Mouse (Mus musculus): Measurements from ENCODE around the gene Pskh1. TPM values are rescaled to one million over a fixed set of nuclear protein-coding genes. Genes with fewer than 3 reads are reported as not detected.

Pskh1 gene
- total and polyA plus RNA-seq, 3 experiments, result 12.9 to 26.2 TPM; not detected in 1

DNA sequence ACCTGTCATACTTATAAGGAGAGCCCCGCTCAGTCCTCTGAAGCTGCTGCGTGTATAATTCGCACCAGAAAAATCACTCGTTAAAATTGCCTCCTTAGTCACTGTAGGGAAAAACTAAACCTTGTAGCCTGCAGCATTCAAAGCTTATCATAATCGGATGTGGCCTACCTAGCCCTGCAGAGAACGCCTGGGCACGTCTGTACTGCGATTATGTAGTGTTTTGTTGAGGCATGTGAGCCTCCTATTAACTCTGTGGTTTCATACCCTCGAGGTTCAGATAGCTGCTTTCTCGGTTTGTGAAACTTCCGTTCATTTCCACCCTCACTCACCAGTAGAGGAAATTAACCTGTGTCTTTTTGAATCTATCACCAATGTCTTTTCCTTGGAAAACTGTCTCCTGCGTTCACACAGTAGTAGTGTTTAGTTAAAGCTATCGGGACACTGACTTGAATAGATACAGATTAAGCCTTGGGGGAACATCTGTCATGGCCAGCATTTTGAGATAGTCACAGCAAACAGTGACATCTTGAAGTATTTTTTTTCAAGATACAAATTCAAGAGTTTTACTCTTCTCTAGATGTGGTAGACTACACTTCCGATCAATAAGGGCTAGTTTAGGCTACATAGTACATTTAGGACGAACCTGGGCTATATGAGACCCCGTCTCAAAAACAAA is 838 bp downstream of the Pskh1 start (continued):
- no peak for TF ChIP-seq NRF1 (IDR thresholded peaks at IDR 0.05; ENCODE audit: insufficient read depth, low read depth, low read length, poor library complexity, severe bottlenecking)
- no peak for TF ChIP-seq CTCF (IDR thresholded peaks at IDR 0.05 in 2 of 3, conservative IDR thresholded peaks at IDR 0.05 in 1 of 3; ENCODE audit: control insufficient read depth in 1 of 3, insufficient read depth in 1 of 3, low read depth in 2 of 3, low read length in 3 of 3, poor library complexity in 1 of 3, severe bottlenecking in 1 of 3)
- no peak for TF ChIP-seq ZC3H11A (IDR thresholded peaks at IDR 0.05; ENCODE audit: low read depth, low read length)
- no peak for TF ChIP-seq CHD2 (IDR thresholded peaks at IDR 0.05; ENCODE audit: low read length)

- no peaks in the 10 kb centered on the region for H3K27me3 ChIP-seq (ENCODE audit: control insufficient read depth in 1 of 2, insufficient read depth in 2 of 2, low read length in 2 of 2)
- DNase-seq (ENCODE audit: low read depth, low spot score), result no peak
- no peak overlapping the region for H3K4me3 ChIP-seq (ENCODE audit: control insufficient read depth in 1 of 2, insufficient read depth in 1 of 2, low read depth in 2 of 2, low read length in 2 of 2)
- no peak overlapping the region for H3K27ac ChIP-seq (ENCODE audit: control insufficient read depth, low read depth, low read length)
- peaks cover 0 to 1% of the 10 kb centered on the region in 2 experiments; a peak in 2 of 4 replicates for H3K36me3 ChIP-seq (ENCODE audit: control insufficient read depth in 1 of 2, insufficient read depth in 2 of 2, low read length in 2 of 2)
- H3K79me2 ChIP-seq (ENCODE audit: control insufficient read depth, insufficient read depth, low read length, poor library complexity), result no peaks in the 10 kb centered on the region
- H3K9ac ChIP-seq (ENCODE audit: control insufficient read depth, low read depth, low read length, poor library complexity, severe bottlenecking), result no peak overlapping the region
- H3K9me3 ChIP-seq (replicated peaks; ENCODE audit: insufficient read depth, low read length), result no peaks in the 10 kb centered on the region
- H3K4me1 ChIP-seq (ENCODE audit: control insufficient read depth in 1 of 2, insufficient read depth in 2 of 2, low read length in 2 of 2), result peaks cover 0 to 5% of the 10 kb centered on the region in 2 experiments; a peak in 2 of 4 replicates
- no peak for TF ChIP-seq CHD2 (IDR thresholded peaks at IDR 0.05; ENCODE audit: low read length)
- no peak for TF ChIP-seq MYB (IDR thresholded peaks at IDR 0.05; ENCODE audit: low read depth, low read length)
- no peak for TF ChIP-seq TBP (IDR thresholded peaks at IDR 0.05; ENCODE audit: low read depth, low read length)
- no peak for TF ChIP-seq ZKSCAN1 (IDR thresholded peaks at IDR 0.05; ENCODE audit: low read depth, low read length)
- TF ChIP-seq HCFC1 (IDR thresholded peaks at IDR 0.05; ENCODE audit: low read depth, low read length), result no peak
- TF ChIP-seq ZNF384 (IDR thresholded peaks at IDR 0.05; ENCODE audit: low read depth, low read length), result no peak
- no peak for TF ChIP-seq CHD1 (IDR thresholded peaks at IDR 0.05; ENCODE audit: low read depth, low read length)
- no peak for TF ChIP-seq ZC3H11A (IDR thresholded peaks at IDR 0.05; ENCODE audit: low read depth, low read length)
- TF ChIP-seq RAD21 (IDR thresholded peaks at IDR 0.05; ENCODE audit: low read depth, low read length), result no peak
Measured at GRCm38 (mm10) chr8:105919390-105919789, 19.1 kb downstream of the Pskh1 start.

- Histone ChIP-seq H3K27ac (ENCODE audit: control insufficient read depth, low read depth, low read length) (no peak overlapping the region), H3K4me1 (ENCODE audit: control insufficient read depth in 1 of 2, insufficient read depth in 2 of 2, low read length in 2 of 2) (no peaks in the 10 kb centered on the region; a peak in 1 of 4 replicates), H3K9ac (ENCODE audit: control insufficient read depth, low read depth, low read length, poor library complexity, severe bottlenecking) (no peak overlapping the region), H3K4me3 (ENCODE audit: control insufficient read depth in 1 of 2, insufficient read depth in 1 of 2, low read depth in 2 of 2, low read length in 2 of 2) (no peak overlapping the region), H3K79me2 (ENCODE audit: control insufficient read depth, insufficient read depth, low read length, poor library complexity) (no peaks in the 10 kb centered on the region), H3K27me3 (ENCODE audit: control insufficient read depth in 1 of 2, insufficient read depth in 2 of 2, low read length in 2 of 2) (no peaks in the 10 kb centered on the region), H3K9me3 (replicated peaks; ENCODE audit: insufficient read depth, low read length) (no peaks in the 10 kb centered on the region), H3K36me3 (ENCODE audit: control insufficient read depth in 1 of 2, insufficient read depth in 2 of 2, low read length in 2 of 2) (peaks cover 0 to 2% of the 10 kb centered on the region in 2 experiments; a peak in 2 of 4 replicates)
- no peak for DNase-seq (ENCODE audit: low read depth, low spot score)
- no peak for TF ChIP-seq MAFK (IDR thresholded peaks at IDR 0.05; ENCODE audit: borderline replicate concordance, low read depth, low read length)
- TF ChIP-seq TCF12 (IDR thresholded peaks at IDR 0.05; ENCODE audit: low read depth, low read length), result no peak
- TF ChIP-seq RAD21 (IDR thresholded peaks at IDR 0.05; ENCODE audit: low read depth, low read length), result no peak
- no peak for TF ChIP-seq GATA1 (IDR thresholded peaks at IDR 0.05; ENCODE audit: low read depth, low read length)
- no peak for TF ChIP-seq ETS1 (IDR thresholded peaks at IDR 0.05; ENCODE audit: low read depth, low read length)
- TF ChIP-seq MEF2A (IDR thresholded peaks at IDR 0.05; ENCODE audit: extremely low read depth, insufficient replicate concordance, low read depth, low read length, poor library complexity, severe bottlenecking), result no peak
- no peak for TF ChIP-seq USF1 (IDR thresholded peaks at IDR 0.05; ENCODE audit: low read depth, low read length)
- no peak for TF ChIP-seq MXI1 (IDR thresholded peaks at IDR 0.05; ENCODE audit: low read depth, low read length)
- no peak for TF ChIP-seq CTCF (IDR thresholded peaks at IDR 0.05 in 2 of 3, conservative IDR thresholded peaks at IDR 0.05 in 1 of 3; ENCODE audit: control insufficient read depth in 1 of 3, insufficient read depth in 1 of 3, low read depth in 2 of 3, low read length in 3 of 3, poor library complexity in 1 of 3, severe bottlenecking in 1 of 3)
- TF ChIP-seq MYB (IDR thresholded peaks at IDR 0.05; ENCODE audit: low read depth, low read length), result no peak
- no peak for TF ChIP-seq RCOR1 (IDR thresholded peaks at IDR 0.05; ENCODE audit: low read depth, low read length)
- no peak for TF ChIP-seq HCFC1 (IDR thresholded peaks at IDR 0.05; ENCODE audit: low read depth, low read length)
- TF ChIP-seq SMC3 (IDR thresholded peaks at IDR 0.05; ENCODE audit: low read depth, low read length), result no peak
- no peak for TF ChIP-seq ELF1 (IDR thresholded peaks at IDR 0.05; ENCODE audit: low read depth, low read length)
- TF ChIP-seq MAX (IDR thresholded peaks at IDR 0.05; ENCODE audit: low read length), result no peak
- no peak for TF ChIP-seq TAL1 (IDR thresholded peaks at IDR 0.05; ENCODE audit: low read length)
- no peak for TF ChIP-seq JUND (IDR thresholded peaks at IDR 0.05; ENCODE audit: low read depth, low read length)
Measured at GRCm38 (mm10) chr8:105925123-105925522, 24.9 kb downstream of the Pskh1 start.

All from MEL (cell line).